Mouse (Mus musculus) heart, postnatal 25 days (tissue): Measurements from ENCODE around the gene Syk. TPM values are rescaled to one million over a fixed set of nuclear protein-coding genes. Genes with fewer than 3 reads are reported as not detected.

Experiments used
- DNase-seq: peaks from one replicate; pipeline ENCODE4 v3.0.0; 2022; ENCODE audit warnings: low spot score
- intact Hi-C: fragments of 180-260 bp; cut with DNase I; formaldehyde crosslinking; loops from one replicate; pipeline ENCODE4 v1.15.1; 2025
- total RNA-seq, 2 experiments: library from RNA; stranded (reverse); gene quantifications; 2 replicates each; pipeline ENCODE4 v1.2.3; 2021

Syk gene
- total RNA-seq = 10 to 100 TPM; 16.3 to 18.6 TPM

- DNase-seq = peak; percentile 55
- intact Hi-C loops = loop anchor here (2.0 kb wide), 1 partner anchor 20 kb away; no protein-coding TSS in a partner anchor
Measured at GRCm38 (mm10) chr13:52582878-52583661, at the start of gene Syk. Gene Syk, plus strand, starts transcription at chr13:52583173.

GRCm38 (mm10) chr13:52533644-52534043 lies 49.3 kb upstream of the Syk start:
- intact Hi-C loops = loop anchor here (5.0 to 10.0 kb wide), 3 partner anchors 179 to 696 kb away; no protein-coding TSS in a partner anchor

GRCm38 (mm10) chr13:52535542-52535941 lies 47.4 kb upstream of the Syk start:
- intact Hi-C loops = loop anchor here (5.0 to 10.0 kb wide), 2 partner anchors 92 to 181 kb away; no protein-coding TSS in a partner anchor
- DNase-seq = no peak

More at GRCm38 (mm10) chr13:52533644-52534043, 49.3 kb upstream of the Syk start:
- DNase-seq = no peak

- intact Hi-C loops = loop anchor here (5.0 to 10.0 kb wide), 2 partner anchors 89 to 183 kb away; no protein-coding TSS in a partner anchor
- no peak for DNase-seq
Measured at GRCm38 (mm10) chr13:52537754-52538587, 45.0 kb upstream of the Syk start.

GRCm38 (mm10) chr13:52538588-52539116 lies 44.3 kb upstream of the Syk start:
- intact Hi-C loops = loop anchor here (5.0 to 10.0 kb wide), 2 partner anchors 89 to 184 kb away; no protein-coding TSS in a partner anchor
- no peak for DNase-seq

- intact Hi-C loops = loop anchor here (5.0 to 10.0 kb wide), 2 partner anchors 88 to 185 kb away; no protein-coding TSS in a partner anchor
- no peak for DNase-seq
Measured at GRCm38 (mm10) chr13:52539461-52539860, 43.5 kb upstream of the Syk start.

GRCm38 (mm10) chr13:52541385-52542035 lies 41.5 kb upstream of the Syk start:
- intact Hi-C loops = no loop called here
- no peak for DNase-seq

- DNase-seq = no peak
- intact Hi-C loops = no loop called here
Measured at GRCm38 (mm10) chr13:52542036-52542526, 40.9 kb upstream of the Syk start.

GRCm38 (mm10) chr13:52542636-52543035 lies 40.3 kb upstream of the Syk start:
- intact Hi-C loops = no loop called here

GRCm38 (mm10) chr13:52546288-52546687 lies 36.7 kb upstream of the Syk start:
- intact Hi-C loops = no loop called here
- no peak for DNase-seq

More at GRCm38 (mm10) chr13:52542636-52543035, 40.3 kb upstream of the Syk start:
- DNase-seq = no peak

- DNase-seq = no peak
- intact Hi-C loops = no loop called here
Measured at GRCm38 (mm10) chr13:52550690-52551193, 32.2 kb upstream of the Syk start.

GRCm38 (mm10) chr13:52551275-52551674 lies 31.7 kb upstream of the Syk start:
- intact Hi-C loops = no loop called here
- DNase-seq = no peak

GRCm38 (mm10) chr13:52552822-52553477 lies 30.0 kb upstream of the Syk start:
- intact Hi-C loops = no loop called here

GRCm38 (mm10) chr13:52554722-52555121 lies 28.3 kb upstream of the Syk start:
- intact Hi-C loops = no loop called here
- no peak for DNase-seq

More at GRCm38 (mm10) chr13:52552822-52553477, 30.0 kb upstream of the Syk start:
- DNase-seq = no peak

- intact Hi-C loops = no loop called here
- DNase-seq = no peak
Measured at GRCm38 (mm10) chr13:52557421-52557820, 25.6 kb upstream of the Syk start.

- intact Hi-C loops = no loop called here
- DNase-seq = no peak
Measured at GRCm38 (mm10) chr13:52561367-52562165, 21.4 kb upstream of the Syk start.

GRCm38 (mm10) chr13:52562166-52562571 lies 20.8 kb upstream of the Syk start:
- DNase-seq = no peak
- intact Hi-C loops = no loop called here
